Mouse (Mus musculus): ENCODE data around the gene Ercc6.

GRCm38 (mm10) chr14:32543075-32543474 lies 29.8 kb downstream of the Ercc6 start:
- TF ChIP-seq CTCF (conservative IDR thresholded peaks at IDR 0.05; ENCODE audit: insufficient read depth, insufficient read length, low read depth, low read length) (no peak), POLR2A (IDR thresholded peaks at IDR 0.05; ENCODE audit: low read depth, low read length) (no peak)

All from kidney, adult 2 months (tissue).